Mouse (Mus musculus) splenic B cell, adult 2 months (primary cell): ENCODE measurements around the gene Stpg3.

ENCODE experiments used
- DNase-seq: peaks from one replicate; pipeline ENCODE4 v3.0.0-alpha.2; 2011; ENCODE audit warnings: low read depth, low spot score
- H3K27me3 ChIP-seq: 2 replicates; pipeline ENCODE4 v1.6.1; 2012; ENCODE audit warnings: mild to moderate bottlenecking, low read length, moderate library complexity, mixed read lengths; ENCODE audit not compliant: control insufficient read depth, poor library complexity, insufficient read depth, severe bottlenecking
- H3K36me3 ChIP-seq: 2 replicates; pipeline ENCODE4 v1.6.1; 2012; ENCODE audit warnings: mild to moderate bottlenecking, low read length, moderate library complexity, mixed read lengths; ENCODE audit not compliant: control insufficient read depth, poor library complexity, insufficient read depth, severe bottlenecking

Stpg3 gene

DNA sequence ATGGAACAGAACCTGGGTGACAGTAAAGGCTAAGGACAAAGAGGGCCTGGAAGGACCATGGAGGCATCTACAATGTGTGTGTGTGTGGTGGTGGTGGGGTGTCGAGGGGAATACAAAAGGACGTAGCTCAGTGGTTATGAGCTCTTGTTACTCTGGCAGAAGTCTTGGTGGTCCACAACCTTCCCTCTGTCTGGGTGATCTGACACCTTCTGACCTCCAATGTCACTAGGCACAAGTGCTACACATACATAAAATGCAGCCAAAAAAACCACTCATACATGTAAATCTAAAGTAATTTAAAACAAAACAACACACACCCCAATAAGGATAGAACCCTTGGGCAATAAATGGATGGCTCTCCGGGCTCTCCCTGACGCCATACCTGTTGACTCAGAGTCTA, 13.0 kb upstream of the Stpg3 start:
- no peak for DNase-seq
- Histone ChIP-seq H3K36me3 (no peaks in the 10 kb centered on the region), H3K27me3 (no peaks in the 10 kb centered on the region)

DNA sequence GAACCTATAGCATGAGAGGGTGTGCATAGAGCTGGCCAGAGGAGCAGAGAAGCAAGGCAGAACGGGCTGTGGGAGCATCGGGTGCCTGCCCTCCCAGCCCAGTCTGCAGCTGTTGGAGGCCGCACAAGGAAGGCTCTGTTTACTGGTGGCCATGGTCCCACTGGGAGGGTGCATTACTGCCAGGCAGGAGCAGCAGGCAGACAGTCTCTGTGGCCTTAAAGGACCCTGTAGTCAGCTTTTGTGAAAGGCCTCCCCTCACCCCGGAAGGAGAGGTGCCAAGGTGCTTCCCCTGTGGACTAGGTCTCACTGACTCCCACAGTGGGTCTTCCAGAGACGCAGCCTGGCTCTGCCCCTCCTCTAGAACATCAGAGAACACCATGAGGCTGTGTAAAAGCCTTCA, 12.4 kb upstream of the Stpg3 start:
- no peak for DNase-seq
- H3K27me3 ChIP-seq, result no peaks in the 10 kb centered on the region

DNA sequence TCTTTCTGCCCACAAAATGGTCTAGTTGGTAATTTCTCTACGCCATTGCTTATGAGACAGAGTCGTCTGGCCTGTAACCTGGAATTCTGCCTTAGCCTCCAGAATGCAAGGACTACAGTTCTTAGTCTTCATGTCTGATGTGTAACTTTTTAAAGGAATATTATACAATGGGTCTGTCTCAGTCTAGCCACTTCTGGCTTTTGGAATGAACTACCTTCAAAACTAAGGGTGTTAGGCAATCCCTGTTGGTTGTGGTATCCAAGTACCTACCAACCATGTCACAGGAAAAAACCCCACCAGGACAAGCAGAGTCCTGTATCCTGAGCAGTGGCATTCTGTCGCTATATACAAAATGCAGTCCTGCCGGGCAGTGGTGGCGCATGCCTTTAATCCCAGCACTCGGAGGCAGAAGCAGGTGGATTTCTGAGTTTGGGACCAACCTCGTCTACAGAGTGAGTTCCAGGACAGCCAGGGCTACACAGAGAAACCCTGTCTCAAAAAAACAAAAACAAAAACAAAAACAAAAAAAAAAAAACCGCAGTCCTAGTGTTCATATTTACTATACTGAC, 11.5 kb upstream of the Stpg3 start:
- no peaks in the 10 kb centered on the region for H3K36me3 ChIP-seq
- no peaks in the 10 kb centered on the region for H3K27me3 ChIP-seq
- DNase-seq, result no peak

More for the DNA sequence above, 12.4 kb upstream of the Stpg3 start:
- no peaks in the 10 kb centered on the region for H3K36me3 ChIP-seq

DNA sequence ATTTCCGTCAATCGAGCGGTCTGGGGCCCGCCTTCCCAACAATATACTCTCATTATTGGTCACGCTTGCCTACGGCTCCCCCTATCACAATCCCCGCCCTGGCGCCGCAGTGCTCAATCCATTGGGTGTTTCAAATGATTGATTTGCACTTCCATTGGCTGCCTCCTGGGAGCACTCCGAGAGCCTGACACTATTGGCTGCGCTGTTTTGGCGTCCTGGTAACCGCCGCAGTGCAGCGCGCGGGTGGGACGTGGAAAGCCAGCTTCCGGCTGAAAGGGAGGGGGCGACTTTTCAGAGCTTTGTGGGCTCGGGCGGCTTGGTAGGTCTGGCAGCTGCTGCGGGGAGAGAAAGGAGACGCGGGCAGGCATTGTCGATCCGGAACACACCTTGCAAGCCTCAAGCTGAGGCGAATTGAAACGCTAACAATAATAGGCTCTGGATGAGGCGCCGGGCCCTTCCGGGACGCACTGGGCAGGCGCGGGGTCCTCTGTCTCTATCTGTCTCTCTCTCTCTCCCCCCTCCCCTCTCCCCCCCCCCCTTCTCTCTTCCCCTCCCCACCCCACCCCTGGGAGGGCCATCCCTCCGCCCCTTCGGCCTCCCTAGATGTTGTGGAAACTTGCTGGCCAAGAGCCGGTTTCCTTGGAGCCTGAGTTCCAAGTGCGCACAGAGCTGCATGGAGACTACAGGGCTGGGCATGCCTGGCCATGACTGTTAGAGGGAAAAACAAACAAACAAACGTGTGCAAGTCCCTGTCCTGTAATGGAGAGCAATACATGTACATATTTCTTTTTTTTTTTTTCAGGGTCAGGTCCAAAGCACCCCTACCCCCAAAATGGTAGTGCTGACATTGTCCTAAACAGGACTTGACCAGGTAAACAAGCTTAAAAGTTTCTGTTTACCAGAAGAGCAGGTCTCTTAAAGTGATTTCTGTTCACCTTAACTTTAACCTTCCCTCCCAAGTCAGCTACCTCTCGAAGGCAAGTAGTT, 10.6 kb upstream of the Stpg3 start:
- DNase-seq, result peak; percentile 99
- no peaks in the 10 kb centered on the region for H3K27me3 ChIP-seq
- H3K36me3 ChIP-seq, result no peaks in the 10 kb centered on the region; the same call in 1 of the 2 replicates

DNA sequence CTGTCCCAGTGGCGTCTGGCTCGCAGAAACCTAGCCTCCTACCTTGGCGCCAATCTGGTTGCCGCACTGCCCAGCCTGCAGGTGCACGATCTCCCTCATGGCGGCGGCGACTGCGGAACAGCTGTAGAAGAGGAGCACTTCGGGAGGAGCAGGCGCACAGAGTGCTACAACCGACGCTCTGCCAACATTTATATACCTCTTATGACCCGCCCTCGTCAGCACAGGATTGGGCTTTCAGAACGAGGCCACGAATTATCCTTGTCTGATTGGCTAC, 10.0 kb upstream of the Stpg3 start, which contains the start of gene Tubb4b:
TSS of gene Tubb4b (minus strand) at position 211 of the 274 bp plus-strand sequence.
- Histone ChIP-seq H3K36me3 (no peaks in the 10 kb centered on the region; the same call in 1 of the 2 replicates), H3K27me3 (no peaks in the 10 kb centered on the region)
- DNase-seq, result no peak

DNA sequence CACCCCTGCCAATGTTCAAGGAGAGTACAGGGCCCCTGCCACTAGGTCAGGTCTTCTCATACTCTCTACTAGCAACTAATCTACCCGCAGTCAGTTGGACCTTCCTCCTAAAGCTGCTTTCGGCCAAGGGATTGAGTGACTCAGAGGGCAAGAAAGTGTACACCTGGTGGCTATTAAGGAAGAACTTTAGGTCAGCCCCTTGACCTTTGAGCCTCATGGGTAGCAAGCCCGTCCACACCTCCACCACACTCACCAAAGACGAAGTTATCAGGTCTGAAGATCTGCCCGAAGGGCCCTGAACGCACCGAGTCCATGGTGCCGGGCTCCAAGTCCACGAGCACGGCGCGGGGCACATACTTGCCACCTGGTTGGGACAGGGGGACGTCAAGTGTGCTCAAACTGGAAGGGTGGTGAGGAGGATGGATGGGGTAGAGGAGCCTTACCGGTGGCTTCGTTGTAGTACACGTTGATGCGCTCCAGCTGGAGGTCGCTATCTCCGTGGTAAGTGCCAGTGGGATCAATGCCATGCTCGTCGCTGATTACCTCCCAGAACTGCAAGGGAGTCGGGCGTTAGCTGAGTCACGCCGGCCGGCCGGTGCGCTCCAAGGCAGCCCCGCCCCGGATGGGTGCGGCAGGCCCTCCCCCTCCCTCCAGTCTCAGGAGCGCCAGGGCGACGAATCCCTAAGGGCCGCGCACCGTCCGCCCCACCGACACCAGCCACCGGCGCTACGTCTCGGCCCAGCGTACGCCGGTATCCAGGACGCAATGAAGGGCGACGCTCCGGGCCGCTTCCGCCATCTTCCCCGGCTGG, 9.4 kb upstream of the Stpg3 start:
- DNase-seq, result no peak
- Histone ChIP-seq H3K27me3 (no peaks in the 10 kb centered on the region), H3K36me3 (no peaks in the 10 kb centered on the region; the same call in 1 of the 2 replicates)

DNA sequence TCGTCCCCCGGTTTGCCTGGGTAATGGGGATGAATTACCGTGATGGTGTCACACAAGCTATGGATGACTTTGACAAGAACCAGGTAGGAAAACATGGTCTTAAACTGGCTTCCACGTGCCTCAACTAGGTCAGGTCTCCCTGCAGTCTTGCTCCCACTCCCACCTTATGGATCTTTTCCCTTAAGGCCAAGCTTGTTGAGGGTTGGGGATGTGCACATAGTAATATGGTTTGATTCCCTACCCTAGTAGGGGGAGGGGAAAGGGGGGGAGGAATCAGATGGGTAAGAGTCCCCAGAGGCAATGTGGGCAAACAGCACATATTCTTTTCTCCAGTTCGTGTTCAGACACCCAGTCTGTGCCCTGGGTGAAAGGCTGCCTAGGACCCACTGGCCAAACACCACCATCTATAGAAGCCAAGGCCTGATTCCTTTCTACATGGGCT, 6.9 kb upstream of the Stpg3 start:
- DNase-seq, result no peak
- Histone ChIP-seq H3K27me3 (no peaks in the 10 kb centered on the region), H3K36me3 (no peaks in the 10 kb centered on the region; the same call in 1 of the 2 replicates)

DNA sequence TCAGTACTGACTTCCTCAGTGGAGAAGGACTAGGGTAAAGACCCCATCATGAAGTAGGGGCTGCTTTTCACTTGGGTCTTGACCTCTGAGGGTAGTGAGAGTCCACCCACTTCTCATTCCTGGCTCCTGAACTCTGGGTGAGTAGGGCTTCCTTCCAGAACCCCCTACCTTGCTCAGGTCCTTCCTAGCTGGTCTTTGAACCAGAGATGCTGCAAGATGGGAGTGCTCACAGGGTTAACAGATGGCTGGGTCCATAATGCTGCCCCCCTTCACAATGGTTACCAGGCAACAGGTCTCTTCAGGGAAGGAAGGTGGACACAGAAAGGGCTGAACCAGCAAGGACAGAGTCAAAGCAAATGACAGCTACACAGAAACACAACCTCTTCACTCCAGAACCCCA, 4.0 kb upstream of the Stpg3 start, which contains the start of gene Fam166a:
TSS of gene Fam166a (plus strand) at position 301 of the 400 bp plus-strand sequence.
- H3K27me3 ChIP-seq, result no peaks in the 10 kb centered on the region
- DNase-seq, result no peak
- no peaks in the 10 kb centered on the region; the same call in 1 of the 2 replicates for H3K36me3 ChIP-seq

DNA sequence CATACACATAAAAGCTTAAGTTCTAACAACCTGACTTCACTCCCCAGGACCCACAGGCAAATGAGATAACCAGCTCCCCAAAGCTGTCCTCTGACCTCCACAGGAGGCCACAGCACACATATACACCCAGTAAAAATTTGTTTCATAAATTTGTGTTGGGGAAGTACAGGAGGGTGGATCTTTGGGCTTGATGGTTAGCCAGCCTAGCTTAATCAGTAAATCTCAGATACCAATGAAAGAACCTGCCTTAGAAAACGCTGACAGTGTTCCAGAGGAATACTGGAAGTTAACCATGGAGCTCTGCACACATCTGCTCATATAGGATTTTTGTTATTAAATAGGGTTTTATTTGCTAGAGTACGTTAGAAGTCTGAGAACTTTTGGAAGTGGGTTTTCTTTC, 3.2 kb upstream of the Stpg3 start:
- H3K27me3 ChIP-seq, result no peaks in the 10 kb centered on the region
- H3K36me3 ChIP-seq, result no peaks in the 10 kb centered on the region; the same call in 1 of the 2 replicates
- no peak for DNase-seq

DNA sequence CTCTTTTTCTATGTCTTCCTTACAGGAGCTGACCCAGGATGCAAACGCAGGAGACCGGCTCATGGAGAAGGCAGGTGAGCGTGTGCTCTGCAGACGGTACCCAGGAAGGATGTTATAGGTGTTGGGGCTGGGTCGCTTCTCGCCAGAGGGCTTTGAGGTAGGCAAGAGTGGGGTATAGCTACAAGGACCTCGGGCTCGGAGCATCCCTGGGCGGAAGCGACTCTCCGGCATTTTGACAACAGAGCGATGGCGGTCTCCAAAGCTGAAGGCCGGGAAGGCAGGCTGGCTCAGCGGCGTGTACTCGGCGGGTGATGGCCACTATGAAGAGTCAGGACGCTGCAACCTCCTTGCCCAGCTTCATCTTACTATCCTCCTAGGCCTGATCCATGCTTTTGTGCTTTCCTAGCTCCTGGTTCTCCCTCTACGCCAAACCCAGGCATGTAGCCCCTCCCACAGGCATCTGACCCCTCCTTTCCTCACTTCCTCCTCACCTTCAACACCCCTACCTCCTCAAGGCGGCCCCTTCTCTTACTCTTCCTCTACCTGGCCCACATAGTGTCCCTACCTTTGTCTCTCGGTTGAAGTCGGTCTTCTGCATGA, 1.1 kb downstream of the Stpg3 start:
- Histone ChIP-seq H3K36me3 (peaks cover 2% of the 10 kb centered on the region; the same call in 1 of the 2 replicates), H3K27me3 (no peaks in the 10 kb centered on the region)
- DNase-seq, result no peak

DNA sequence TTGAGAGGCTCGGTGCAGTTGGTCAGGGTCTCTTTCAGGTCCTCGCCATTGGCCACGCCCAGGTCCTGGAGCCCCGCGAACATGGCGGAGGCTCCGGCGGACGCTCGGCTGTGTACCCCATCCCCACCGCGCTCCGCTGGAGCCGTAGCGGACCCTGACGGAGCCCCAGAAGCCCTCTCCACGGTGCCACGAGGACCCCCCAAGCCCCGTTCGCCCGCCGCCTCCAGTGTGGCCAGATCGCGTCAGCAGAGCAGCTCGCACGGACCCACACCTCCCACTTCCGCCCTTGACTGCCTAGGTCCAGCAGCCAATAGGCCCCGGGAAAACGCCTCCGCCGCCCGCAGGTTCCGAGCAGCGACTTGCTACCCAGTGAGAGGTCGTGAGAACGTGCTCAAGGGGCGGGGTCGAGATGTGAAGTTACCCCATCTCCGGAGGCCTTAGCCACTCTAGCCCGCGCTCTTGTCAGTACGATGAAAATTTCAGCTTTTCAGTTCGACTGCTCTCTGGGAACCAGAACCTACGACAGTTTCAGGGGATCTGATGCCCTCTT, 3.2 kb downstream of the Stpg3 start, which contains the start of gene Nelfb:
TSS of gene Nelfb (minus strand) at position 369 of the 550 bp plus-strand sequence.
- peak; percentile 92 for DNase-seq

DNA sequence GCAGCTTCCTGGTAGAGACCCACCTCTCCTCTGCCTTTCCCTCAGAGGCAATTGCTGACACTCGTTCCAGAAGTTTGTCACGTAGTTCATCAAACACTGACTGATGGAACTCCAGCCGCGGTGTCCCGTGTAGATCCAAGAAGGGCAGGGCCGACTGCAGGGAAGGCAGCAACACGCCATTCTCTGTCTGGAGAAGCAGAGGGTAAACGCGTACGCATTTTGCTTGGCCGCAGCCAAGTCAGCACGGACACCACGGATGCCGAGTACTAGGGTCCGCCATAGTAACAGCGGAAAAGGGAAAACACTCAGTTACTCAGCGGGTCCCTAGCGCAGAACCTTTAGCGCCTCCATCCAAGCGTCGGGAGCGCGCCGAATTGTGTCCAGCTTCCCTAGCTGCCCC, 3.8 kb downstream of the Stpg3 start:
- no peak for DNase-seq
- H3K27me3 ChIP-seq, result no peaks in the 10 kb centered on the region
- peaks cover 5% of the 10 kb centered on the region; the same call in 1 of the 2 replicates for H3K36me3 ChIP-seq

More for the DNA sequence above, 3.2 kb downstream of the Stpg3 start, which contains the start of gene Nelfb:
- Histone ChIP-seq H3K36me3 (peaks cover 5% of the 10 kb centered on the region; the same call in 1 of the 2 replicates), H3K27me3 (no peaks in the 10 kb centered on the region)

DNA sequence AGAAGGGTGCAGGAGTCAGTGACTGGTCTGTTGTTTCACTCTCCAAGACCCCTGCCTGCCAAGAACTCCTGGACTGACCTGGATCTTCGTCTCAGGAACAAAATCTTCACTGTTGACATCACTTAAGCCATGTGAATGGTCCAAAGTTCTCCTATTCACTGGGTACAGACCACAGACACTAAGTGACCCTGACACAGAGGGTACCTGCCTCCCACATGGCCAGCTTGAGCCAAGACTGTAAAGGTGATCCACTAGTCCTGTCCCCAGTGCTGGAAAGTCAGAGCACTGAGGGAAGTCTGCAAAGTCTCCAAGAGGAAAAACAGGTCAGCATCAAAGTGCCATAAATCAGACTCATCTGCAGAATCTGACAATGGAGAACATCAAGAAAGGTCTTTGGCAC, 6.8 kb downstream of the Stpg3 start:
- H3K27me3 ChIP-seq, result no peaks in the 10 kb centered on the region
- no peak for DNase-seq
- H3K36me3 ChIP-seq, result peaks cover 15% of the 10 kb centered on the region
